Mouse (Mus musculus): ENCODE data around the gene Mto1.

- TF ChIP-seq GATA1 (IDR thresholded peaks at IDR 0.05; ENCODE audit: borderline replicate concordance, low read length) = no peak
- no peak for TF ChIP-seq FLI1 (IDR thresholded peaks at IDR 0.05; ENCODE audit: low read length)
Observed at GRCm38 (mm10) chr9:78504679-78505078, 56.7 kb downstream of the Mto1 start.
